Mouse (Mus musculus) liver, postnatal 0 days (tissue): ENCODE results near the gene P4hb.

Experiments
- CTCF ChIP-seq: sonication (generic); IDR thresholded peaks from 2 replicates; pipeline ENCODE4 v1.5.1; 2016; ENCODE audit warnings: antibody characterized with exemption, low read depth
- EP300 ChIP-seq: IDR thresholded peaks from 2 replicates; pipeline ENCODE4 v1.6.1; 2016; ENCODE audit warnings: antibody characterized with exemption, low read depth, mild to moderate bottlenecking

- TF ChIP-seq CTCF (no peak), EP300 (no peak)
These were observed 24.3 kb downstream of the P4hb start for GRCm38 (mm10) chr11:120548786-120549167.
